Mouse (Mus musculus) lung, postnatal 0 days (tissue): Measurements from ENCODE around the gene Cog6. TPM values are rescaled to one million over a fixed set of nuclear protein-coding genes. Genes with fewer than 3 reads are reported as not detected.
A peak's percentile ranks its signal among the peaks of the same experiment; 100 is the strongest.

Experiments
- ATAC-seq: fragments of 200-750 bp; cut with Nextera tagmentation; 2 replicates; pipeline ENCODE4 v1.8.0; 2017; ENCODE audit warnings: moderate library complexity
- DNase-seq: peaks from one replicate; pipeline ENCODE4 v3.0.0-alpha.2; 2016; ENCODE audit warnings: low spot score
- H3K27ac ChIP-seq: fragments of 300-500 bp; sonication (generic); 2 replicates; pipeline ENCODE4 v1.5.1; 2014; ENCODE audit warnings: antibody characterized with exemption, mild to moderate bottlenecking, low read length, mixed read lengths
- H3K27me3 ChIP-seq: fragments of 300-500 bp; sonication (generic); replicated peaks from 2 replicates; pipeline ENCODE4 v1.6.1; 2014; ENCODE audit warnings: low read length, mixed read lengths; ENCODE audit not compliant: insufficient read depth
- H3K36me3 ChIP-seq: fragments of 300-500 bp; sonication (generic); 2 replicates; pipeline ENCODE4 v1.6.1; 2014; ENCODE audit warnings: low read length, mixed read lengths; ENCODE audit not compliant: insufficient read depth
- H3K4me1 ChIP-seq: fragments of 300-500 bp; sonication (generic); 2 replicates; pipeline ENCODE4 v1.6.1; 2014; ENCODE audit warnings: antibody characterized with exemption, low read depth, low read length, mixed read lengths; ENCODE audit not compliant: insufficient read depth
- H3K4me2 ChIP-seq: fragments of 300-500 bp; sonication (generic); replicated peaks from 2 replicates; pipeline ENCODE4 v1.6.1; 2014; ENCODE audit warnings: low read depth, mild to moderate bottlenecking, low read length, moderate library complexity, mixed read lengths
- H3K4me3 ChIP-seq: fragments of 300-500 bp; sonication (generic); 2 replicates; pipeline ENCODE4 v1.5.1; 2014; ENCODE audit warnings: low read depth, low read length
- H3K9ac ChIP-seq: fragments of 300-500 bp; sonication (generic); replicated peaks from 2 replicates; pipeline ENCODE4 v1.6.1; 2014; ENCODE audit warnings: low read depth, mild to moderate bottlenecking
- H3K9me3 ChIP-seq: fragments of 300-500 bp; sonication (generic); 2 replicates; pipeline ENCODE4 v1.6.1; 2016; ENCODE audit warnings: low read length, mixed read lengths
- CTCF ChIP-seq: IDR thresholded peaks from 2 replicates; pipeline ENCODE4 v1.5.1; 2016; ENCODE audit warnings: antibody characterized with exemption, mild to moderate bottlenecking
- EP300 ChIP-seq: IDR thresholded peaks from 2 replicates; pipeline ENCODE4 v1.6.1; 2016; ENCODE audit warnings: antibody characterized with exemption, mild to moderate bottlenecking, control low read depth
- WGBS: fragments of 180-500 bp; shearing (Covaris S2); extraction: QIAGEN DNeasy Blood & Tissue Kit; methylation state at CpG from one replicate; pipeline ENCODE4 v1.1.7; 2014; 5-methylcytosine and 5-hydroxymethylcytosine counted together
- polyA plus RNA-seq: library from polyadenylated mRNA; unstranded; fragments of >200 nt; fragmentation: Nextera tagmentation; extraction: Ambion mirVana; gene quantifications from 2 replicates; pipeline ENCODE4 v1.2.1, GENCODE M21; 2015

Cog6 gene
- 33.2 and 36.9 TPM in 2 replicates for polyA plus RNA-seq

- no peaks in the 10 kb centered on the region for H3K27me3 ChIP-seq
- peaks cover 13% of the 10 kb centered on the region; the same call in 1 of the 2 replicates for H3K36me3 ChIP-seq
- 4% methylated on average over 53 of the region's 53 CpGs for WGBS
- H3K4me1 ChIP-seq, result peaks cover 3% of the 10 kb centered on the region; the same call in 1 of the 2 replicates
- H3K9me3 ChIP-seq, result no peaks in the 10 kb centered on the region
- H3K27ac ChIP-seq, result peak within 1 kb of the TSS; percentile 72
- DNase-seq (peak; percentile 94), ATAC-seq (peak; percentile 95)
- H3K4me3 ChIP-seq, result peak within 1 kb of the TSS; percentile 68
- TF ChIP-seq EP300 (no peak), CTCF (no peak)
- H3K9ac ChIP-seq, result peak within 1 kb of the TSS; percentile 50
- peak within 1 kb of the TSS; percentile 73 for H3K4me2 ChIP-seq
Observed at GRCm38 (mm10) chr3:53016436-53017340, at the start of gene Cog6. Cog6 (minus strand) TSS chr3:53017237.

- TF ChIP-seq CTCF (no peak), EP300 (no peak)
- H3K27ac ChIP-seq, result no peak overlapping the region; the same call in 1 of the 2 replicates
- no peak overlapping the region for H3K9ac ChIP-seq
- no peak overlapping the region for H3K4me3 ChIP-seq
- no peak overlapping the region for H3K4me2 ChIP-seq
- H3K4me1 ChIP-seq, result no peaks in the 10 kb centered on the region
- 55% methylated on average over 4 of the region's 4 CpGs for WGBS
- H3K27me3 ChIP-seq, result no peaks in the 10 kb centered on the region
- no peaks in the 10 kb centered on the region for H3K9me3 ChIP-seq
- DNase-seq, result no peak
- ATAC-seq, result no peak
- H3K36me3 ChIP-seq, result no peaks in the 10 kb centered on the region
Observed at GRCm38 (mm10) chr3:53066095-53066372, 49.0 kb upstream of the Cog6 start.

GRCm38 (mm10) chr3:53065267-53066094 is 48.4 kb upstream of the Cog6 start:
- 65% methylated on average over 13 of the region's 13 CpGs for WGBS
- Histone ChIP-seq H3K27ac (no peak overlapping the region; the same call in 1 of the 2 replicates), H3K4me2 (no peak overlapping the region), H3K9me3 (no peaks in the 10 kb centered on the region), H3K4me1 (peaks cover 1% of the 10 kb centered on the region; the same call in 1 of the 2 replicates), H3K36me3 (no peaks in the 10 kb centered on the region), H3K27me3 (no peaks in the 10 kb centered on the region), H3K4me3 (no peak overlapping the region), H3K9ac (no peak overlapping the region)
- ATAC-seq (no peak; the same call in 1 of the 2 replicates), DNase-seq (no peak)
- TF ChIP-seq EP300 (no peak), CTCF (no peak)

GRCm38 (mm10) chr3:53063423-53064147 is 46.5 kb upstream of the Cog6 start:
- H3K4me1 ChIP-seq, result peaks cover 3% of the 10 kb centered on the region; the same call in 1 of the 2 replicates
- H3K4me2 ChIP-seq, result 0 out of 2 replicates have a peak overlapping the region, but pooled peaks have one; percentile 6
- no peaks in the 10 kb centered on the region for H3K9me3 ChIP-seq
- DNase-seq (peak; percentile 59), ATAC-seq (peak; percentile 34; the same call in 1 of the 2 replicates)
- no peak overlapping the region for H3K9ac ChIP-seq
- WGBS, result 28% methylated on average over 13 of the region's 13 CpGs
- H3K27ac ChIP-seq, result peak overlapping the region; percentile 43; the same call in 1 of the 2 replicates
- H3K36me3 ChIP-seq, result no peaks in the 10 kb centered on the region
- H3K4me3 ChIP-seq, result no peak overlapping the region
- no peaks in the 10 kb centered on the region for H3K27me3 ChIP-seq
- no peak for TF ChIP-seq CTCF
- TF ChIP-seq EP300, result no peak

GRCm38 (mm10) chr3:53059959-53060358 is 42.9 kb upstream of the Cog6 start:
- no peak for TF ChIP-seq CTCF
- TF ChIP-seq EP300, result peak; percentile 71
- peak overlapping the region; percentile 57 for H3K27ac ChIP-seq
- no peak overlapping the region for H3K9ac ChIP-seq
- H3K36me3 ChIP-seq, result no peaks in the 10 kb centered on the region
- H3K27me3 ChIP-seq, result no peaks in the 10 kb centered on the region
- no peaks in the 10 kb centered on the region for H3K9me3 ChIP-seq
- ATAC-seq (peak; percentile 81), DNase-seq (peak; percentile 82)
- no peak overlapping the region for H3K4me2 ChIP-seq
- 25% methylated on average over 2 of the region's 2 CpGs for WGBS
- H3K4me1 ChIP-seq, result peaks cover 18% of the 10 kb centered on the region
- H3K4me3 ChIP-seq, result no peak overlapping the region
